Mouse (Mus musculus) urinary bladder, postnatal 25 days (tissue): ENCODE results near the gene Spata2.

Experiments used
- DNase-seq: peaks from one replicate; pipeline ENCODE4 v3.0.0; 2022; ENCODE audit warnings: low spot score

Gene Spata2

DNA sequence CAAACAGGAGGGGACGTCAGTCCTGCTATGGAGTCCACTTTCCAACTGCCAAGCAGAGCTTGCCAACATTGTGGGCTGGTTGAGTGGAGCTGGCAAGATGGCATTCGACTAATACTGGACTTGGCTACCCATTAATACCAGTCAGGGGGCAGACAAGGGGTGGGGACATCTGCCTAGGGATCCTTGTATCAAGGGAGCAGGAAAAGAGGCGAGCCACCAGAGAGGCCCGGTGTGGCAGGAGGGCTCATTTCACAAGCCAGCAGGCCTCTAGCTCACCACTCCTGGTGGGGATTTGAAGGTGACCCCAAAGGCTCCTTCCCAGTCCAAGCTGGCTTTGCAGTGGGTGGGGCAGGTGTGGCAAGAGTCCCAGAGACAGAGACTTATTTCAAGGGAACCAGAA is 10.0 kb downstream of the Spata2 start:
- DNase-seq: no peak

GRCm38 (mm10) chr2:167479501-167479900 is 13.2 kb downstream of the Spata2 start:
- DNase-seq: no peak

DNA sequence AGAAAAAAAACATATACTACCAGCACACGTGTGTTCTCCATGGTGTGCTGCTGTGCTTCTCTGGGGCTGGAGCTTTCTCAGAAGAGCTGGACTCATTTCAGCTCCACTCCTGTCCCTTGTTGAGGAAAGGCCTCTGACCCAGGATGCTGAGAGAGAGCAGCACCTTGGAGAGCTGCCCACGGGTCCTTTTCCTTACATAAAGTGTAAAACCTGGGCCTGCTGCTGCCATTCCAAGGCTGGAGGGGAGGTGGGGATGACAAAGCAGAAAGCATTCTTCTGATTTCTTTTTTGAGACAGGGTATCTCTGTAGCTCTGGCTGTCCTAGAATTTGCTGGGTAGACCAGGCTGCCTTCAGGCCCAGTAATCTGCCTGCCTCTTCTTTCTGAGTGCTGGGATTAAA is 14.6 kb downstream of the Spata2 start:
- no peak for DNase-seq

DNA sequence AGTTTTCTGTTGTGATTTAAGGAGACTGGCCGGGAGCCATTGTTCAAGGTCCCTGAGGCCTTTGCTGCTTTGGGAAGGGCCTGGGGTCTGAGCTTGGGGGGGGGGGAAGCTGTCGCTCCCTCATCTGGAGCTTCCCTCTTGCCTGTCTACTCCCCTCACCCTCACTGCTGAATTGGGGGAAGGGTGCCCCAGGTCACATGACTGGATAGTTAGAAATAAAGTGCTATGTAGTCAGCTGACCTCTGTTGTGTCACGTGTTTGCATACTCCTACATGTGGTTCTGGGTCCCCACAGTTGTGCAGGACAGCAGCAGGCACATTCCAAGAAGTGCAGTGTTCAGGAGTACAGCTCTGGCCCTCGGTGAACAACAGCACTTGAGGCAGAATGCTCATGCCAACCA is 15.9 kb downstream of the Spata2 start:
- DNase-seq: no peak

GRCm38 (mm10) chr2:167476200-167476688 is 16.4 kb downstream of the Spata2 start:
- no peak for DNase-seq

- no peak for DNase-seq
Measured at GRCm38 (mm10) chr2:167475596-167475995, 17.1 kb downstream of the Spata2 start.

DNA sequence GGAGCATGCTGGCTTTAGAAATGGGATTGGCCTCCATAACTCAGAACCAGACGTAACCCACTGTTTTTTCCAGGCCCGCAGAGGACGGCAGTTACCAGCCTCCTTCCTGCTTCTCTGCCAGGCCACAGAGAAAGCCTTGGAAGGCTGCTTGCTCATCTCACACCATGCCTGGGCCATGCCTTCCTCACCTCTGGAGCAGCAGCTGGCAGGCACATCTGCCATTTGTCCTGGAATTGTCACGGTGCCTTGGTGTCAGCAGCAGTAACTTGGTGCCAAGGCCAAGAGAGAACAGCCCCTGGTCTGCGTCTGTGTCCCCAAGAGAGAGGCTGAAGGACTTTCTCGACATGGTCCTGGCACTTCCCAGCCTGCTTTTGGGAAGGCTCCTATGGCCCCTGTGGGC is 18.5 kb downstream of the Spata2 start:
- DNase-seq: no peak

- DNase-seq: no peak
Measured at GRCm38 (mm10) chr2:167471585-167471984, 21.1 kb downstream of the Spata2 start.

DNA sequence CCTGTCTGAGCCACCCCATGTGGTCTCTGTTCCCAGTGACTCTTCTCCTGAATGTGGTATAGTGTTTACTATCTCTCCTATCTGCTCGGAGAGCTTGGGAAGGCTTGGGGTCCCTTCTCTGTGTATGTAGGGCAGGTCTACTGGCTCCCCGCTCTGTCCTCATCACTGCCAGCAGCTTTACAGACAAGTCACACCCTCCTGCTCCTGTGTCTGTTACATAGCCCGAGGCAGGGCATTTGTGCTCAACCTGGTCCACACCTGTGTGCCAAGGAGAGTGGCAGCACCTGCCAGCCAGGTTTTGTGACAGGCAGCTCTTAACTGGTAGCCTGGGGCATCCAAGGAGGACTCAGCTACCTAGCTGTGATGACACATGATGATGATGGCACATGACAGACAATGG is 22.1 kb downstream of the Spata2 start:
- DNase-seq: no peak

GRCm38 (mm10) chr2:167468444-167468843 is 24.2 kb downstream of the Spata2 start:
- no peak for DNase-seq

GRCm38 (mm10) chr2:167467214-167467613 is 25.5 kb downstream of the Spata2 start:
- DNase-seq: no peak

- DNase-seq: no peak
Measured at GRCm38 (mm10) chr2:167465951-167466350, 26.7 kb downstream of the Spata2 start.

DNA sequence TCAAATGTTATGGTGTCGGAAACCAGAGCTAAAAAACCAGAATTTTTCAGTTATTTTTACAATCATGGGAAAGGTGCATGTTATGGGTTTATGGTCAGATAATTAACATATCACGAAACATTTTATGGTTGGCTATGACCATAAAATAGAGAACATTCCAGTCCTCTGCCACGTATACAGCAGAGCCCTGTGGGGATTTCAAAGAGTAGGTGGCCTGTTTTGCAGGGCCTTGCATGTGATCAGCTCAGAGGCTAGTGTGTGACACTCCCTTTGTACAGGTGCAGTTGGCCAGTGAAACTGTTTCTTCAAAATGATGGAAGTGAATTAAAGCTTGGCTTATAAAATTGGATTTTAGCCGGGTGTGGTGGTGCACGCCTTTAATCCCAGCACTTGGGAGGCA is 28.9 kb downstream of the Spata2 start:
- DNase-seq: no peak

GRCm38 (mm10) chr2:167462954-167463353 is 29.7 kb downstream of the Spata2 start:
- peak; percentile 71 for DNase-seq

DNA sequence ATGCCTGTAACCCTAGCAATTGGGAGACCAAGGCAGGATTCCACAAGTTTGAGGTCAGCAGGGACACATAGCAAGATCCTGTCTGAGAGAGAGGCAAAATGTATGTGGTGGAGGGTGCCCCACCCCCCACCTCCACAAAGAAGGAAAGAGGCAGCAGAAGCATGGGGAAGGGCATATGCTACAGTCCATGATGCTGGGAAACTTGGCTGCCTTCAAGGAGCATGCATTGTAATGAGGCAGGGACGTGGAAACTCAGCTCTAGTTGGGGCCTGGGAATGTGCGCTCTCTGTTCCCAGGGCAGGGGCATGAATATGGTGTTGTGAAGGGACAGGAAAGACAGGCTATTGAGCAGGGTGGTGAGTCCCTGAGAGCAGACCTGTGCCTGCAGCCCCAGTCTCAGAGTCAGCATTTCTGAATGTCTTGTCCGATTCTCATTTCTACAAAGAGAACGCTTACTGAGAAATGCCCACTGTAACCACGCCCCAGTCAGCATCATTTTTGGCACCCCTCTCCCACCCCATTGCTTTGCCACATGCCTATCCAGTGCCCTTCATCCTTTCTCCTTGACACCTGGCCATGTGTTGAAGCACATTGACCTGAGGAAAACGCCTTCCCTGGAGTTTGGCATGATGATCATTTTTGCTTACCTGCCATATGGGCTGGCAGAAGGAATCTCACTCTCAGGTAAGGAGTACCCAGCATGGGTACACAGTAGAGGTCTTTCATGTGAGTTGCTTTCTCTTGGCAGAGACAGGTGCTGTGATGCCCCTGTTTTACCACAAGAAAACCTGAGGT is 33.4 kb downstream of the Spata2 start:
- DNase-seq: no peak

GRCm38 (mm10) chr2:167458548-167458947 is 34.1 kb downstream of the Spata2 start:
- DNase-seq: no peak

DNA sequence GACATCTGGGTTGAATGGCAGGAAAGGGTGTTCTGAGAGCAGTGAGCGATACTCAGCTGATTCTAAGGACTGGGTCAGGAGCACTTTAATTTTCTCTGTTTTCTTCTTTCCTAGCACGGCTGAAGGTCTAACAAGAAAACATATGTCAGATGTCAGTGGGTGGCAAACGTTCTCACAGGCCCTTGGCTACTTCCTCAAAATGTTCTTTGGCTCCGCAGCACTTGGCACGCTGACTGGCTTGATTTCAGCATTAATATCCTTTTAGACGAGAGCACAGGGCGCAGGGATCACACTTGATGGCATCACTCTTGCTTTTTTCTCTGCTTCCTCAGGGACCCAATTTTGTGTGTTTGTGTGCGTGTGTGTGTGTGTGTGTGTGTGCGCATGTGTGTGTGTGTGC is 35.5 kb downstream of the Spata2 start:
- DNase-seq: no peak

DNA sequence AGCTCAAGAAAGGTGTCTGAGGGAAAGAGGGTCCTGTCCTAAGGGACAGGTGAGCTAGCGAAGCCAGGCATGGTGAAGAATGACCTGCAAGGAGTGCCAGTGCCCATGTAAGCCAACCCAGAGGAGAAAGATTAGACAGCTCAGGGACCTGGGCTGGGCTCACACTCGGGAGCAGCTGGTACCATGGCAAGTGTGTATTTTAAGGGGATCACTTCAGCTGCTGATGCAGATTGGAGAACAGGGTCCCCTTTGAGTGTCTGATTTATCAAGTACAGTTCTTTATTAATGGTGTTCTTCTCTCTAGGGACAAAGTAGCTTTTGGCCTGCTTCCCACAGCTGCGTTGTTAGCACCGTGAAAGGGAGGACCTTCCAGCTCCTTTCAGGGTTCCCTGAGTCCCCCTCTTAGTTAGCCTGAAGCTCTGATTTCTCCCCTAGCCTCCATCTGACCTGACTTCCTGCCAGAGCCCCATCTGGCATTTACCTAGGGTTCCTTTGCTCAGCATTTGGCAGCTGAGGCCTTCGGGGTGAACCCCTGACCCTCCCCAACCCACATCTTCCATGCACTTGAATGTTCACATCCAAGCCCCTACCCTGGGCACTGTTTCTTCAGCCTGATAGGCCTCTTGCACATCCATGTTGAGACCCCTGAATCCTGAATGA is 36.2 kb downstream of the Spata2 start:
- DNase-seq: no peak

DNA sequence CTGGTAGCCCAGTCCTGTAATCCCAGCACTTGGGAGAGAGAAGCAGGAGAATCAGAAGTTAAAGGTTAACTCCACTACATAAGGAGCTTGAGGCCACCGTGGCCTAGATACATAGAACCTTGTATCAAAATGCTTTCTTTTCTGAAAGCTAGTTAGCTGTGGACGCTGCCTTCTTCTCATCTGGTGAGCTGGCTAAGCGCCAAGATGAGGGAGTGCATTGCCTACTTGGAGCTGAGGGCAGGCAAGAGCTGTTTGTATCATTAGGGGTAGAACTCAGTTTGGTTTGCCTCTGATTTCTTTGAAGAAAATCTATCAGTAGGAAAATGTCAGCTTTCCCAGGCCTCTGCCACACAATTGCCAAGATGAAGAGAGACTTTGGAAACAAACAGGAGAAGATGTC is 38.9 kb downstream of the Spata2 start:
- no peak for DNase-seq

- DNase-seq: no peak
Measured at GRCm38 (mm10) chr2:167450647-167451046, 42.0 kb downstream of the Spata2 start.

DNA sequence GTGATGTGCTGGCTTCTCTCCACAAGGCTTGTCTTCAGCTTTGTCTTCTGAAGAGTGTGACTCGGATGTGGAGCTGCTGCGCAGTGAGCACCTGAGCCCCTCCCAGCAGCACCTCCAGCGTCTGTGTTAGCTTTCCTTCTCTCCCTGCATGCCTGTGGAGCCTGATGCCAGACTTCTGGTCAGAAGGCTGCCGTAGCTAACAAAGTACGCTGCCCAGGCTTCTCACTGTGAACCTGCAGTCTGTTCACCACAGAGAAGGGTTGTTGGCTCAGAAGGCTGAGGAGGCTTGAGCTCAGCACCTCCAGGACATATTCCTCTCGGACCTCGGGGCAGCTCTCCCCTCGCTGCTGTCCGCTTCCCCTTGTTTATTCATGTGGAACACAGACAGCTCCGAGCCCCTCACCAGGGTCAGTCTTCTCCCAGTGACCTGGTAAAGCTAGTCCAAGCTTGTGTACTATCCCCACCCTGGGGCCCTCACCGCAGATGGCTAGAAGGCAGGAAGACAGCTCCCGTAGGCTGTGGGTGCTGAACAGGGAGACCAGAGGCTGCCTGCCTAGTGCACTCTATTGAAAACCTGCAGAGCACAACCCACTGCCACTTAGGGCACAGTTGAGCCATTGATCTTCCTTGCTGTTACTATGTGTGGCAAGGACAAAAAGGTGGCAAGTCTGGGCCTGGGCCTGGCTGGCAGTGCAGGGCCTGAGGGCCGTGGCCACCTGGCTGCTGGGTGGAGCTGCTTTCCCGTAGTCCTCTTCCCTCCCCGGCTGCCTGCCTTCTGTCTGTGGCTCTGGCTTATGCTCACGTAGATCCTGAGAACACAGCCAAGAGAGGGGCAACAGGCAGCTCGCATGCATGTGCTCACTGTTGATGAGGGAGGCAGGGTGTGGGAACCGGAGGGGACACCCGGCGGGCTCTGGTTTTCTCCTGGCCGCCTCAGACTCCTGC is 43.1 kb downstream of the Spata2 start:
- DNase-seq: no peak

GRCm38 (mm10) chr2:167447629-167448028 is 45.1 kb downstream of the Spata2 start:
- no peak for DNase-seq
